Mouse (Mus musculus) embryonic facial prominence, embryonic 15.5 days (tissue): ENCODE results near the gene Immt. TPM values are rescaled to one million over a fixed set of nuclear protein-coding genes. Genes with fewer than 3 reads are reported as not detected.

Experiments used
- ATAC-seq: fragments of 200-750 bp; cut with Nextera tagmentation; 2 replicates; pipeline ENCODE4 v1.8.0; 2017; ENCODE audit warnings: low read depth, moderate TSS enrichment; ENCODE audit not compliant: insufficient number of reproducible peaks, low FRiP score, low TSS enrichment
- H3K27ac ChIP-seq: fragments of 300-500 bp; sonication (generic); replicated peaks from 2 replicates; pipeline ENCODE4 v1.5.1; 2015; ENCODE audit warnings: mild to moderate bottlenecking, inconsistent platforms
- H3K27me3 ChIP-seq: fragments of 300-500 bp; sonication (generic); 2 replicates; pipeline ENCODE4 v1.6.1; 2015; ENCODE audit warnings: inconsistent platforms
- H3K36me3 ChIP-seq: fragments of 300-500 bp; sonication (generic); 2 replicates; pipeline ENCODE4 v1.6.1; 2015; ENCODE audit warnings: mild to moderate bottlenecking, inconsistent platforms
- H3K4me1 ChIP-seq: fragments of 300-500 bp; sonication (generic); 2 replicates; pipeline ENCODE4 v1.6.1; 2015; ENCODE audit warnings: inconsistent platforms
- H3K4me2 ChIP-seq: fragments of 300-500 bp; sonication (generic); replicated peaks from 2 replicates; pipeline ENCODE4 v1.6.1; 2015; ENCODE audit warnings: mild to moderate bottlenecking, inconsistent platforms
- H3K4me3 ChIP-seq: fragments of 300-500 bp; sonication (generic); replicated peaks from 2 replicates; pipeline ENCODE4 v1.5.1; 2015; ENCODE audit warnings: mild to moderate bottlenecking, inconsistent platforms
- H3K9ac ChIP-seq: fragments of 300-500 bp; sonication (generic); 2 replicates; pipeline ENCODE4 v1.6.1; 2015; ENCODE audit warnings: inconsistent platforms
- H3K9me3 ChIP-seq: fragments of 300-500 bp; sonication (generic); replicated peaks from 2 replicates; pipeline ENCODE4 v1.6.1; 2016; ENCODE audit warnings: inconsistent platforms
- WGBS: fragments of 180-500 bp; shearing (Covaris S2); methylation state at CpG from one replicate; pipeline ENCODE4 v1.1.7; 2015; 5-methylcytosine and 5-hydroxymethylcytosine counted together
- polyA plus RNA-seq: library from polyadenylated mRNA; unstranded; fragments of >200 nt; fragmentation: Nextera tagmentation; extraction: Ambion mirVana; gene quantifications from 2 replicates; pipeline ENCODE4 v1.2.1, GENCODE M21; 2015

Gene Immt
- 148 and 149 TPM in 2 replicates for polyA plus RNA-seq

- Histone ChIP-seq H3K9ac (peak within 1 kb of the TSS; percentile 75), H3K27ac (peak within 1 kb of the TSS; percentile 93), H3K4me2 (peak within 1 kb of the TSS; percentile 79), H3K4me1 (peaks cover 13% of the 10 kb centered on the region), H3K4me3 (peak within 1 kb of the TSS; percentile 97), H3K36me3 (0 out of 2 replicates have a peak, but pooled peaks cover 6% of the 10 kb centered on the region), H3K9me3 (no peaks in the 10 kb centered on the region), H3K27me3 (no peaks in the 10 kb centered on the region)
- under 1% methylated on average over 64 of the region's 64 CpGs for WGBS
- peak; percentile 100 for ATAC-seq
Measured at GRCm38 (mm10) chr6:71830690-71831580, at the start of gene Immt. Immt (plus strand) TSS chr6:71831331.

DNA sequence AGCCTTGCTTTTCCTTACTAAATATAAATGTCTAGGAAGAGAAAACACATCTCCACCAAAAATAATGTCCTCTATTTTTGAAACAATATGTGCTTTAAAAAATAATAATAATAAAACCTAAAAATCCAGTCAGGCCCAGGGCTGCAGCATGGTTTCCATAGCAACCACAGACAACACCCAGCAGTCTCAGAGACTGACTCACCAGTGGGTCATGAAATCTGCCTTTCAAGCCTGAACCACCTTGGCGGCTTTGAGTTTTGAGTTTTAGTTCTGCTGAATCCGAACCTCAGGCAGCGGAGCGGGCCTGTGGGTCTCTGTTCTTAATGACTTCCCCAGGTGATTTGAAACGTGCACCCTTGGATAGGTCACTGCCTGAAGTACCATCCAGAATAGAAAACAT lies 48.0 kb upstream of the Immt start:
- no peak for ATAC-seq
- H3K4me1 ChIP-seq, result no peaks in the 10 kb centered on the region
- WGBS, result 83% methylated on average over 5 of the region's 5 CpGs

GRCm38 (mm10) chr6:71788348-71788747 lies 42.8 kb upstream of the Immt start:
- Histone ChIP-seq H3K27me3 (no peaks in the 10 kb centered on the region), H3K36me3 (no peaks in the 10 kb centered on the region), H3K9ac (no peak overlapping the region), H3K4me1 (no peaks in the 10 kb centered on the region), H3K4me3 (no peak overlapping the region), H3K4me2 (no peak overlapping the region), H3K27ac (no peak overlapping the region), H3K9me3 (no peaks in the 10 kb centered on the region)
- WGBS, result 61% methylated on average over 9 of the region's 9 CpGs
- ATAC-seq, result no peak

More for the DNA sequence above, 48.0 kb upstream of the Immt start:
- Histone ChIP-seq H3K4me2 (no peak overlapping the region), H3K27ac (no peak overlapping the region), H3K4me3 (no peak overlapping the region), H3K9ac (no peak overlapping the region), H3K9me3 (no peaks in the 10 kb centered on the region), H3K36me3 (no peaks in the 10 kb centered on the region), H3K27me3 (no peaks in the 10 kb centered on the region)

DNA sequence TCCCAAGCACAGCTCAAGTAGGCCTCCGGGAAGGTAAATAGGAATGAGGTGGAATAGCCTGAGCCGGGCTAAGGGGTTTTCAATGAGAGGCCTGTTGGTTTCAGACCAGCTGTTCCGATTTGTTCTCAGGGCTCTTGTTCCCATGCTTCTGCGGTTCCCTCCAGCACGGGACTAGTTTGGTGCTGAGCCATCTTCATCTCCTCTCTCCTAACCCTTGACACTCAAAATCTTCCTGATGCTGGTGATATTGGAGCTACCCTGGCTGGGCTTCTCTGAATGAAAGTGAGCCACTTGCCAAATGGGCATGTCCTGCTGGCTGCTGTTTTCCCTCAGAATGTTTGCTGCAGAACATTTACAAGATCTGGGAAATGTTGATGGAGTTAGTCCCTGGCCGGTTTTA lies 39.4 kb upstream of the Immt start:
- Histone ChIP-seq H3K4me3 (no peak overlapping the region), H3K27ac (no peak overlapping the region), H3K4me2 (no peak overlapping the region), H3K9ac (no peak overlapping the region), H3K4me1 (no peaks in the 10 kb centered on the region), H3K9me3 (no peaks in the 10 kb centered on the region), H3K36me3 (no peaks in the 10 kb centered on the region), H3K27me3 (no peaks in the 10 kb centered on the region)
- 76% methylated on average over 6 of the region's 6 CpGs for WGBS
- no peak for ATAC-seq

DNA sequence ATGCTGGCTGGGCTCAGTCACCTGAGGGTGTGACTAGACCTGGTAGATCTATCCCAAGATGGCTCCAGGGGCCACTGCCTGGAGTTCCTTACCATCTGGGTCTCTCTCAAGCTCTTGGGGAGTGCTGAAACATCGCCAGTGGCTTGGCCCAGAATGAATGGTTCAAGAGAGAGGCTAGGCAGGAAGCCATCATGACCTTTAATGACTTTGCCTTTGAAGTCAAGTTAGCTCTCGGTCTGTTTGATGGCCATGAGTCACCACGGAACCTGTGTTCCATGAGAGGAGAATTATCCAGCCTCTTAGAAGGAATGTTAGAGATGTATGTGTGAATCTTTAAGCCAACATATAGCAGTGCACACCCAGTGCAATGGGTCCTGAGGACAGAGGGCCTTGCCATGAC lies 31.7 kb upstream of the Immt start:
- no peaks in the 10 kb centered on the region for H3K36me3 ChIP-seq
- H3K9me3 ChIP-seq, result no peaks in the 10 kb centered on the region
- H3K4me1 ChIP-seq, result 0 out of 2 replicates have a peak, but pooled peaks cover 3% of the 10 kb centered on the region
- no peaks in the 10 kb centered on the region for H3K27me3 ChIP-seq
- no peak overlapping the region for H3K4me2 ChIP-seq
- no peak overlapping the region for H3K9ac ChIP-seq
- no peak overlapping the region for H3K27ac ChIP-seq
- WGBS, result 63% methylated on average over 3 of the region's 3 CpGs
- H3K4me3 ChIP-seq, result no peak overlapping the region
- no peak for ATAC-seq

- H3K27me3 ChIP-seq, result no peaks in the 10 kb centered on the region
- H3K4me2 ChIP-seq, result no peak overlapping the region
- no peak overlapping the region for H3K27ac ChIP-seq
- no peaks in the 10 kb centered on the region for H3K9me3 ChIP-seq
- no peak overlapping the region for H3K9ac ChIP-seq
- H3K4me1 ChIP-seq, result 0 out of 2 replicates have a peak, but pooled peaks cover 3% of the 10 kb centered on the region
- 55% methylated on average over 7 of the region's 7 CpGs for WGBS
- H3K36me3 ChIP-seq, result no peaks in the 10 kb centered on the region
- no peak overlapping the region for H3K4me3 ChIP-seq
- no peak for ATAC-seq
Measured at GRCm38 (mm10) chr6:71801011-71801713, 30.0 kb upstream of the Immt start.

- H3K27ac ChIP-seq, result no peak overlapping the region
- WGBS, result 73% methylated on average over 10 of the region's 10 CpGs
- H3K4me2 ChIP-seq, result no peak overlapping the region
- no peak for ATAC-seq
- H3K36me3 ChIP-seq, result no peaks in the 10 kb centered on the region
- H3K9ac ChIP-seq, result no peak overlapping the region
- H3K27me3 ChIP-seq, result no peaks in the 10 kb centered on the region
- H3K9me3 ChIP-seq, result no peaks in the 10 kb centered on the region
- 0 out of 2 replicates have a peak, but pooled peaks cover 3% of the 10 kb centered on the region for H3K4me1 ChIP-seq
- no peak overlapping the region for H3K4me3 ChIP-seq
Measured at GRCm38 (mm10) chr6:71801714-71802094, 29.4 kb upstream of the Immt start.

GRCm38 (mm10) chr6:71803609-71804008 lies 27.5 kb upstream of the Immt start:
- 83% methylated on average over 1 of the region's 1 CpGs for WGBS
- Histone ChIP-seq H3K4me1 (0 out of 2 replicates have a peak, but pooled peaks cover 3% of the 10 kb centered on the region), H3K27ac (no peak overlapping the region), H3K36me3 (no peaks in the 10 kb centered on the region), H3K27me3 (no peaks in the 10 kb centered on the region), H3K9me3 (no peaks in the 10 kb centered on the region), H3K9ac (no peak overlapping the region), H3K4me2 (no peak overlapping the region), H3K4me3 (no peak overlapping the region)
- no peak for ATAC-seq

GRCm38 (mm10) chr6:71804061-71804829 lies 26.9 kb upstream of the Immt start:
- Histone ChIP-seq H3K4me3 (no peak overlapping the region), H3K27me3 (no peaks in the 10 kb centered on the region), H3K36me3 (no peaks in the 10 kb centered on the region), H3K9me3 (no peaks in the 10 kb centered on the region), H3K4me1 (0 out of 2 replicates have a peak, but pooled peaks cover 3% of the 10 kb centered on the region), H3K27ac (no peak overlapping the region), H3K4me2 (no peak overlapping the region), H3K9ac (no peak overlapping the region)
- 22% methylated on average over 12 of the region's 12 CpGs for WGBS
- peak; percentile 78 for ATAC-seq

DNA sequence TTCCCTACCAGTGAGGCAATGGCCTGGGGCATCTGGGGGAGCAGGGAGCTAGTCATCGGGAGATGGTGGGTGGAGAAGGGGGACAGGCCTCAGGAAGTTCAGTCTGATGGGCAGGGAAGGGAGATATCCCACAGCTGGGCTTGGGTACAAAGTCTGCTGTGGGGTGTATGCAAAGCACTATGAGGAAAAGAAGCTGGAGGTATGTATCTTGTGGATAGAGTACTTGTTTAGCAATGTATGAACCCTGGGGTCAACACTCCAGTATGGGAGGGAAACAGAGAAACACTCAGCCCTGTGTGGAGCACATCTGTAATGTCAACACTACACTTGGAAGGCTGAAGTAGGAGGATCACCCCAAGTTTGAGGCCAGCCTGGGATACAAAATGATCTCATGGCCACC lies 24.4 kb upstream of the Immt start:
- Histone ChIP-seq H3K27me3 (no peaks in the 10 kb centered on the region), H3K4me3 (no peak overlapping the region), H3K4me1 (0 out of 2 replicates have a peak, but pooled peaks cover 3% of the 10 kb centered on the region), H3K9me3 (no peaks in the 10 kb centered on the region), H3K36me3 (peaks cover 7% of the 10 kb centered on the region), H3K4me2 (no peak overlapping the region), H3K9ac (no peak overlapping the region), H3K27ac (no peak overlapping the region)
- ATAC-seq, result no peak
- 36% methylated on average over 1 of the region's 1 CpGs for WGBS

DNA sequence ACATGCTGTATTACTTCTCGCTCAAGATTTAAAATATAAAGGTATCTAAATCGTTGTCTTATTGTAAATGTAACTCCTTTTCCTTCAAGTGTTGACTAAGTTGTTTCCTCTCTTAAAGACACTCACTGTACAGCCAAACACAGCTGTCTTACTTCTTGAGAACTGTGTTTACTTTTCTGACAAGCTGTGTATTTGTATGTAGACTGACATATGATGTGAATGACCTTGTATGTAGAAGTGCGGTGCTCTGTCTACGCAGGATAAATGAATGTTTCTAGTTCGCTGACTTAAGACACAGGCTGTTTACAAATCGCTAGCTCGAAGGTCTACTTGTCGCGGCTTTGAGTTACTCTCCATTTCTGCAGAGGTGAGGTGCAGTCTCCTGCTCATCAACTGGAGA lies 21.2 kb upstream of the Immt start:
- Histone ChIP-seq H3K9ac (no peak overlapping the region), H3K9me3 (no peaks in the 10 kb centered on the region), H3K27ac (no peak overlapping the region), H3K4me3 (no peak overlapping the region), H3K4me1 (no peaks in the 10 kb centered on the region), H3K36me3 (peaks cover 22% of the 10 kb centered on the region), H3K4me2 (no peak overlapping the region), H3K27me3 (no peaks in the 10 kb centered on the region)
- ATAC-seq, result no peak
- WGBS, result 89% methylated on average over 9 of the region's 9 CpGs
